Comparison of ENCODE assay signal across 8 mouse cellular contexts in the genomic region with DNA sequence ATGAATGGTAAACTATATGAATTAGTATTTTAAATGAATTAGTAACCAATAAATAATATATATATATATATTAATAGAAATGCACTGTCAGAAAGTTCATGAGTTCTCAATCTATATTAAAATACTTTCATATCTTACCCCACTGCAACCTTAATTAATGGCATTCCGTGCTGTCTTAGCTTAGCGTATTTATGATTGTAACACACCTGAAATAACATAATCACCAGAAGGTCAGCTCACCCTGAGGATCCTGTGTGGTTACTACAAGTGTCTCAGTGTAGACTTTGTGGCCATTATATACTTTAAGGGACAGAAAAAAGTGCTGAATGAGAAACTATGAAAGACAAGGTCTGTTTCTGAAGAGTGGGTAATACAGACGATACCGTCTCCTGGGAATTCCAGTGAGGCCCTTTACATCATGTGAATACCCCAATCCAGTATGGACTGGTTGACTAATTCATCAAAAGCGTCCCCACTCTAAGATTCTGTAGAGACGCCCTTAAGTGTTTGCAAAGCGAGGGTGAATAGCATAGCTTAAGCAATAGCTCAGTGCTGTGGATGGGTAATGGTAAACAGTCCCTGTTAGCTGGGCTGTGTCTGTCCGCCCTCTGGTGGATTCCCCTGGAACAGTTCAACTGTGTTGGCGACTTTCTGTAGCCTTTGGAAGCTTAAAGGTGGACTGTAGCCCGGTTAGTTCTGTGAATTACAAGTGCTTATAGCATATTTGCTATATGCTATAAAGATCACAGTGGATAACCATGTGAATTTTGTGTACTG.
DNase-seq lines count a peak whose midpoint lies in the region; ATAC-seq and TF ChIP-seq lines count a peak whose summit lies in the region.

No protein-coding gene starts in this region.

- WGBS in hindbrain, postnatal 0 days: 43% methylated on average over 10 of the region's 10 CpGs

- DNase-seq in ZHBTc4 (ENCODE audit: low read depth, low spot score): peak; percentile 86
- DNase-seq in cerebellum, postnatal 36 days: peak; percentile 82 to 88
- peak; percentile 60 to 72 for DNase-seq in gastrocnemius, adult 8-10 months (ENCODE audit: low spot score in 2 of 2)
- DNase-seq in hindbrain, postnatal 0 days (ENCODE audit: low spot score): peak; percentile 87
- DNase-seq in layer of hippocampus, postnatal 36 days: peak; percentile 66
- DNase-seq in lung, postnatal 25 days (ENCODE audit: low spot score): peak; percentile 88
- peak; percentile 90 for DNase-seq in retina, embryonic 14.5 days (ENCODE audit: low spot score)
- DNase-seq in urinary bladder, postnatal 36 days (ENCODE audit: low spot score in 2 of 2): peak; percentile 52 to 77

- H3K27me3 ChIP-seq in hindbrain, postnatal 0 days (ENCODE audit: insufficient read depth, low read length): no peaks in the 10 kb centered on the region

- H3K4me1 ChIP-seq in hindbrain, postnatal 0 days (ENCODE audit: insufficient read depth, low read length): no peaks in the 10 kb centered on the region

- H3K9me3 ChIP-seq in hindbrain, postnatal 0 days (ENCODE audit: low read length): no peaks in the 10 kb centered on the region

- peak; percentile 99 for TF ChIP-seq CTCF in hindbrain, postnatal 0 days (IDR thresholded peaks at IDR 0.05; ENCODE audit: low read depth)

- no peak overlapping the region for H3K4me2 ChIP-seq in hindbrain, postnatal 0 days (ENCODE audit: low read depth, low read length)

- no peak overlapping the region for H3K9ac ChIP-seq in hindbrain, postnatal 0 days (replicated peaks; ENCODE audit: low read length)

- no peak overlapping the region for H3K27ac ChIP-seq in hindbrain, postnatal 0 days

- H3K36me3 ChIP-seq in hindbrain, postnatal 0 days (ENCODE audit: insufficient read depth, low read length): no peaks in the 10 kb centered on the region

- H3K4me3 ChIP-seq in hindbrain, postnatal 0 days (ENCODE audit: low read length): no peak overlapping the region

- peak; percentile 91 for ATAC-seq in hindbrain, postnatal 0 days
